Mouse (Mus musculus): ENCODE data around the gene Ehd4. TPM values are rescaled to one million over a fixed set of nuclear protein-coding genes. Genes with fewer than 3 reads are reported as not detected.
A peak's percentile ranks its signal among the peaks of the same experiment; 100 is the strongest.

The Ehd4 gene
- polyA plus RNA-seq, 1 experiment from 2014 or later = 18.3 TPM

GRCm38 (mm10) chr2:120068555-120069465, 85.6 kb downstream of the Ehd4 start:
- Histone ChIP-seq H3K9me3 (ENCODE audit: control insufficient read depth, low read length) (no peaks in the 10 kb centered on the region), H3K4me3 (ENCODE audit: low read depth, low read length) (no peak overlapping the region), H3K36me3 (ENCODE audit: control insufficient read depth, insufficient read depth, low read length) (no peaks in the 10 kb centered on the region), H3K4me1 (replicated peaks; ENCODE audit: control insufficient read depth, insufficient read depth, low read length) (no peaks in the 10 kb centered on the region), H3K27ac (ENCODE audit: low read depth, low read length) (no peak overlapping the region), H3K9ac (ENCODE audit: low read depth, low read length) (peak overlapping the region; percentile 42; the same call in 1 of the 2 replicates), H3K4me2 (replicated peaks; ENCODE audit: low read depth, low read length) (no peak overlapping the region), H3K27me3 (ENCODE audit: control insufficient read depth, insufficient read depth, low read length) (no peaks in the 10 kb centered on the region)
- ATAC-seq (ENCODE audit: low FRiP score) (peak; percentile 59), DNase-seq (ENCODE audit: low spot score) (peak; percentile 68)
- 36% methylated on average over 16 of the region's 16 CpGs for WGBS

DNA sequence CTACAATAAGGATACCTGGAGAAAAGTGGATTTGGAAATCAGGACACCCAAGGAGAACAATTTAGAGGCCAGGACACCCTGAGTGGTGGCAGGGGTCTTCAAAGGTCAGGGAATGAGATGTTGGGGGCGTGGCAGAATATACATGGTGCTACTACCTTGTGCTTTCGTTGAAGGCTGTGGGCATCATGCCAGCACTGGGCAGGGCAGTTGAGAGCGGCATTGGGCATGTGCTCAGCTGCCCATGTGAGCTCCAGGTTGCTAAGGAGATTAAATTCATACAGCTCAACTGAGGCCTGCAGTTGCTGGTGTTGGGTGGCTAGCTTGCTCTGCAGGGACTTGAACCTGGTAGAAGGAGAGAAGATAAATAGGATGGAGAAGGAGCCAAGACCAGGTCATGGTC, 88.2 kb downstream of the Ehd4 start:
- H3K36me3 ChIP-seq (ENCODE audit: control insufficient read depth, insufficient read depth, low read length) = no peaks in the 10 kb centered on the region
- H3K4me3 ChIP-seq (ENCODE audit: low read depth, low read length) = no peak overlapping the region
- ATAC-seq (ENCODE audit: low FRiP score) (no peak), DNase-seq (ENCODE audit: low spot score) (no peak)
- H3K27ac ChIP-seq (ENCODE audit: low read depth, low read length) = no peak overlapping the region
- no peak overlapping the region for H3K9ac ChIP-seq (ENCODE audit: low read depth, low read length)
- H3K9me3 ChIP-seq (ENCODE audit: control insufficient read depth, low read length) = no peaks in the 10 kb centered on the region
- H3K27me3 ChIP-seq (ENCODE audit: control insufficient read depth, insufficient read depth, low read length) = no peaks in the 10 kb centered on the region
- no peak overlapping the region for H3K4me2 ChIP-seq (replicated peaks; ENCODE audit: low read depth, low read length)
- H3K4me1 ChIP-seq (replicated peaks; ENCODE audit: control insufficient read depth, insufficient read depth, low read length) = no peaks in the 10 kb centered on the region
- 86% methylated on average over 3 of the region's 3 CpGs for WGBS

DNA sequence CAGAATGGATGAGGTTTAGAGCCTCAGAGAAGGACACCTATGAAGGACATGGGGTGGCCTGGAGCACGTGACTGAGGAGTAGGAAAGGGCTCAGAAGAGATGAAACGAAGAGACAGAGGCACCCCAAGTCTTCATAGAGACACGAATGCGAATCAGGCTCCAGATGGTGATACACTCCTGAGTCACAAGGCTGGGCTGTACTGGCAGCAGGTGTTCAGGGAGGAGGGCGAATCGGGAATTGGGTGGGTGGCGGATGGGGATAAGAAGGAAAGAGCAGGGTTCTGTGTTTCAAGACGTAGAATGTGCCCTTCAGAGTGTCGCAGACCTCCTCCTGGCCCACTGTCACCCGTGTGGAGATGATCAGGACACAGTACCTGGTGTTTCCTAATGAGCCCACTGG, 89.2 kb downstream of the Ehd4 start:
- Histone ChIP-seq H3K4me1 (replicated peaks; ENCODE audit: control insufficient read depth, insufficient read depth, low read length) (no peaks in the 10 kb centered on the region), H3K4me2 (replicated peaks; ENCODE audit: low read depth, low read length) (no peak overlapping the region), H3K4me3 (ENCODE audit: low read depth, low read length) (no peak overlapping the region), H3K27ac (ENCODE audit: low read depth, low read length) (no peak overlapping the region), H3K27me3 (ENCODE audit: control insufficient read depth, insufficient read depth, low read length) (no peaks in the 10 kb centered on the region), H3K9ac (ENCODE audit: low read depth, low read length) (no peak overlapping the region), H3K36me3 (ENCODE audit: control insufficient read depth, insufficient read depth, low read length) (no peaks in the 10 kb centered on the region), H3K9me3 (ENCODE audit: control insufficient read depth, low read length) (no peaks in the 10 kb centered on the region)
- WGBS = 87% methylated on average over 10 of the region's 10 CpGs
- DNase-seq (ENCODE audit: low spot score) (no peak), ATAC-seq (ENCODE audit: low FRiP score) (no peak)

GRCm38 (mm10) chr2:120064639-120065038, 89.8 kb downstream of the Ehd4 start:
- no peaks in the 10 kb centered on the region for H3K9me3 ChIP-seq (ENCODE audit: control insufficient read depth, low read length)
- ATAC-seq (ENCODE audit: low FRiP score) = no peak
- H3K4me1 ChIP-seq (replicated peaks; ENCODE audit: control insufficient read depth, insufficient read depth, low read length) = no peaks in the 10 kb centered on the region
- 82% methylated on average over 6 of the region's 6 CpGs for WGBS
- no peak overlapping the region for H3K9ac ChIP-seq (ENCODE audit: low read depth, low read length)
- no peak for DNase-seq (ENCODE audit: low spot score)
- no peak overlapping the region for H3K4me2 ChIP-seq (replicated peaks; ENCODE audit: low read depth, low read length)
- no peak overlapping the region for H3K4me3 ChIP-seq (ENCODE audit: low read depth, low read length)
- H3K36me3 ChIP-seq (ENCODE audit: control insufficient read depth, insufficient read depth, low read length) = no peaks in the 10 kb centered on the region
- H3K27me3 ChIP-seq (ENCODE audit: control insufficient read depth, insufficient read depth, low read length) = no peaks in the 10 kb centered on the region
- no peak overlapping the region for H3K27ac ChIP-seq (ENCODE audit: low read depth, low read length)

DNA sequence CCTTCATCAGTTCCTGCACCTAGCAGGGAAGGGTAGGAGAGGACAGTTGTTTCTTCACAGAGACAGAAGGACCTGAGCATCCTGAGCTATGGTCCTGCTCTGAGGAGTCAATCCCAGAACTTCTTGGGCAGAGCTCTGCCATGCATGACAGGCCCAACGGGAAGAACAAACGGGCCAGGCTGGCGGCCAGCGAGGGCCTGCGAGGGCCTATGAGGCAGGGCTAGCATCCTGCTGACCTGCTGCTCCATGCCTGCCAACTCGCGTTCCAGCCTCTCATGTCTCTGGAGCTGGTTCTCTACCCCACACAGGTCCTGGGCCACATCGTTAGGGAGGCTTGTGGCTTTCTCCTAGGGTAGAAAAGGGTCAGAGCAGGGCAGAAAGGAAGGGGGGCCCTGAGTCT, 92.2 kb downstream of the Ehd4 start:
- ATAC-seq (ENCODE audit: low FRiP score) = no peak
- Histone ChIP-seq H3K27me3 (ENCODE audit: control insufficient read depth, insufficient read depth, low read length) (no peaks in the 10 kb centered on the region), H3K36me3 (ENCODE audit: control insufficient read depth, insufficient read depth, low read length) (no peaks in the 10 kb centered on the region), H3K4me1 (replicated peaks; ENCODE audit: control insufficient read depth, insufficient read depth, low read length) (no peaks in the 10 kb centered on the region), H3K9me3 (ENCODE audit: control insufficient read depth, low read length) (no peaks in the 10 kb centered on the region), H3K27ac (ENCODE audit: low read depth, low read length) (no peak overlapping the region), H3K4me3 (ENCODE audit: low read depth, low read length) (no peak overlapping the region), H3K4me2 (replicated peaks; ENCODE audit: low read depth, low read length) (no peak overlapping the region), H3K9ac (ENCODE audit: low read depth, low read length) (no peak overlapping the region)
- no peak for DNase-seq (ENCODE audit: low spot score)
- WGBS = 86% methylated on average over 8 of the region's 8 CpGs

GRCm38 (mm10) chr2:120060651-120061050, 93.8 kb downstream of the Ehd4 start:
- H3K9me3 ChIP-seq (ENCODE audit: control insufficient read depth, low read length) = no peaks in the 10 kb centered on the region
- no peaks in the 10 kb centered on the region for H3K27me3 ChIP-seq (ENCODE audit: control insufficient read depth, insufficient read depth, low read length)
- H3K4me2 ChIP-seq (replicated peaks; ENCODE audit: low read depth, low read length) = no peak overlapping the region
- H3K4me3 ChIP-seq (ENCODE audit: low read depth, low read length) = no peak overlapping the region
- H3K4me1 ChIP-seq (replicated peaks; ENCODE audit: control insufficient read depth, insufficient read depth, low read length) = no peaks in the 10 kb centered on the region
- no peak overlapping the region for H3K9ac ChIP-seq (ENCODE audit: low read depth, low read length)
- 70% methylated on average over 9 of the region's 9 CpGs for WGBS
- no peaks in the 10 kb centered on the region for H3K36me3 ChIP-seq (ENCODE audit: control insufficient read depth, insufficient read depth, low read length)
- DNase-seq (ENCODE audit: low spot score) = no peak
- ATAC-seq (ENCODE audit: low FRiP score) = no peak
- H3K27ac ChIP-seq (ENCODE audit: low read depth, low read length) = no peak overlapping the region

GRCm38 (mm10) chr2:120060190-120060589, 94.2 kb downstream of the Ehd4 start:
- no peak overlapping the region for H3K9ac ChIP-seq (ENCODE audit: low read depth, low read length)
- ATAC-seq (ENCODE audit: low FRiP score) (no peak), DNase-seq (ENCODE audit: low spot score) (no peak)
- no peak overlapping the region for H3K4me3 ChIP-seq (ENCODE audit: low read depth, low read length)
- 68% methylated on average over 6 of the region's 6 CpGs for WGBS
- H3K27ac ChIP-seq (ENCODE audit: low read depth, low read length) = no peak overlapping the region
- H3K36me3 ChIP-seq (ENCODE audit: control insufficient read depth, insufficient read depth, low read length) = no peaks in the 10 kb centered on the region
- H3K4me1 ChIP-seq (replicated peaks; ENCODE audit: control insufficient read depth, insufficient read depth, low read length) = no peaks in the 10 kb centered on the region
- H3K27me3 ChIP-seq (ENCODE audit: control insufficient read depth, insufficient read depth, low read length) = no peaks in the 10 kb centered on the region
- H3K4me2 ChIP-seq (replicated peaks; ENCODE audit: low read depth, low read length) = no peak overlapping the region
- no peaks in the 10 kb centered on the region for H3K9me3 ChIP-seq (ENCODE audit: control insufficient read depth, low read length)

DNA sequence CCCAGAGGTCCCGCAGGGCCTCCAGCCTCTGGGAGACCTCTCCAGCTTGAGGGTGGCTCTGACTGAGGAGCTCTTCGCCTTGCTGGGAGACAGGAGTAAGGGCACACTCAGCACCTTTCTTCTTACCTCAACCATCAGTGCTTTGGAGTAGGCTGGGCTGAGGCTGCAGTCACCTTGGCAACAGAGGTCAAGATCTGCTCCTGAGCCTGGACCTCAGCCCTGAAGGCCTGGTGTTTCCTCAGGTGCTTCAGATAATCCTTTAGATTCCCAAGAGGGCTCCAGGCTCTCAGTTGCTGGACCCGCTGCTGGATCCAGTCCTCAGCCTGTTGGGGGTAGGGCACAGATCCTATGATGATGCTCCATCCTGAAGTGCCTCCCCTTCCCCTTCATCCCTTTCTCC, 94.9 kb downstream of the Ehd4 start:
- H3K9me3 ChIP-seq (ENCODE audit: control insufficient read depth, low read length) = no peaks in the 10 kb centered on the region

GRCm38 (mm10) chr2:120058818-120059217, 95.6 kb downstream of the Ehd4 start:
- DNase-seq (ENCODE audit: low spot score) (no peak), ATAC-seq (ENCODE audit: low FRiP score) (no peak)
- H3K36me3 ChIP-seq (ENCODE audit: control insufficient read depth, insufficient read depth, low read length) = no peaks in the 10 kb centered on the region
- no peak overlapping the region for H3K27ac ChIP-seq (ENCODE audit: low read depth, low read length)
- WGBS = 87% methylated on average over 4 of the region's 4 CpGs
- H3K9me3 ChIP-seq (ENCODE audit: control insufficient read depth, low read length) = no peaks in the 10 kb centered on the region
- no peak overlapping the region for H3K4me2 ChIP-seq (replicated peaks; ENCODE audit: low read depth, low read length)
- H3K27me3 ChIP-seq (ENCODE audit: control insufficient read depth, insufficient read depth, low read length) = no peaks in the 10 kb centered on the region
- H3K9ac ChIP-seq (ENCODE audit: low read depth, low read length) = no peak overlapping the region
- H3K4me1 ChIP-seq (replicated peaks; ENCODE audit: control insufficient read depth, insufficient read depth, low read length) = no peaks in the 10 kb centered on the region
- no peak overlapping the region for H3K4me3 ChIP-seq (ENCODE audit: low read depth, low read length)

More for the DNA sequence above, 94.9 kb downstream of the Ehd4 start:
- no peak overlapping the region for H3K4me2 ChIP-seq (replicated peaks; ENCODE audit: low read depth, low read length)
- ATAC-seq (ENCODE audit: low FRiP score) (no peak), DNase-seq (ENCODE audit: low spot score) (no peak)
- H3K4me3 ChIP-seq (ENCODE audit: low read depth, low read length) = no peak overlapping the region
- no peak overlapping the region for H3K9ac ChIP-seq (ENCODE audit: low read depth, low read length)
- no peaks in the 10 kb centered on the region for H3K4me1 ChIP-seq (replicated peaks; ENCODE audit: control insufficient read depth, insufficient read depth, low read length)
- 81% methylated on average over 3 of the region's 3 CpGs for WGBS
- H3K27ac ChIP-seq (ENCODE audit: low read depth, low read length) = no peak overlapping the region
- H3K27me3 ChIP-seq (ENCODE audit: control insufficient read depth, insufficient read depth, low read length) = no peaks in the 10 kb centered on the region
- H3K36me3 ChIP-seq (ENCODE audit: control insufficient read depth, insufficient read depth, low read length) = no peaks in the 10 kb centered on the region

Data from hindbrain, embryonic 11.5 days (tissue).